Mouse (Mus musculus): ENCODE results near the gene Mcu.

DNA sequence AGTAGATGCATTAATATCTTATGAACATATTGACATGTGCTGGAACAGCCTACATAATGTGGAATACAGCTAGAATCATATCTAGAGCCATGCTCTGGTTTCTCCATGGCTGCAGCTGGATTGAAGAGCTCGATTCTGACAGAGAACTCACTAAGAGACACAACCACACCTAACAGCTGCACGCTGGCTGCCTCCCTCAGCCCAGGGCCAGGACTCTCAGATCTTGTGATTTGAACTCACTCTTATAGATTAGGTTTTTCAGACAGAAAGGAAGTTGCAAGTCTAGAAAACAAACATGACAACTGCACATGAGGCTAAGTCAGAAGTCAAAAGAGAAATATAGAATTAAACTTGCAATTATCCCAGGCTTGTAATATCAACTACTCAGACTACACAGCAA is 45.7 kb downstream of the Mcu start:
- TF ChIP-seq HCFC1 (IDR thresholded peaks at IDR 0.05; ENCODE audit: borderline replicate concordance, insufficient read depth, low read length): no peak
- TF ChIP-seq ZNF384 (IDR thresholded peaks at IDR 0.05; ENCODE audit: low read depth, low read length): no peak

Measured in ES-E14 (cell line).